Mouse (Mus musculus) liver, embryonic 14.5 days (tissue): ENCODE measurements at regions not wholly inside any gene's neighbourhood (a gene's known extent, or its start where the extent isn't known, plus 50 kb on each side); places are given as distances from the start of the nearest gene placed in this dataset.

ENCODE experiments used
- CTCF ChIP-seq: IDR thresholded peaks from 2 replicates; pipeline ENCODE4 v1.5.1; 2016; ENCODE audit warnings: antibody characterized with exemption, low read depth, control low read depth
- EP300 ChIP-seq: IDR thresholded peaks from 2 replicates; pipeline ENCODE4 v1.6.1; 2016; ENCODE audit warnings: antibody characterized with exemption, low read depth

DNA sequence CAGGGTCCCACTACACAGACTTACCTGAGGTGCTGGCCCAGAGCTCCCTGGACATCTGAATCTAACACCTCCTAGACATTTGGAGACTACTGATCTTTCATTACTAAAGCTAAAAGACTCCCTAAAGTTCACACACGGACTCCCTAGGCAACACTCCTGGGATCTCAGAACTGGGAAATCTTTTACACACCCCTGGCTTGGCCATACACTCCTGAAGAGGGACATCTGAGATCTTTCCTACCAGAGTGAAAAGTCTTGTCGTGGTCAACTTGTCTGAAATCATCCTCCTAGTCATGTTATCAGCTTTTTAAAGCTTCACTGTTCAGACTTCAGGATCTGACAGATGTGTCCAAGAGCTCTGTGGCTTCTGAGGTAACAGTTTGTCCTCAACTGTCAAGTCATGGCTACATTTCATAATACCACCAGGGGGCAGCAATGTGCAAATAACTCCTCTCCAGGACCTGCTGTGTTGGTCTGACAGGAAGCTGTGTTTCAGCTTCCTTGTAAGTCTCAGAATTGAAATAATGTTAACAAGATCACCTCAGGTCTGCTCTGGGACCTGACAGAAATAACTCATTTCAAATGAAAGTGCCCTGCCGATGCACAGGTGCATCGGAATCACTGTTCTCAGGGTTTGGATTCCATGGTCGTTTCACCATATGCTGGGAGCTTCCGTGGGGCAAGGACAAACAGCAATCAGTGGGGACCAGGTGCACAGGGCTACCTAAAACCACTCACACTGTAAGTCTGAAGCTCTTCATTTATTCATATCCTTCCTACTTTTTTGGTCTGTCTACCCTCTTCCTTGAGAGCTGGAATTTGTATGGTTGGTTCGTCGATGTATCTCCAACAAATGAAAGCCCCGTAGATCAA lies 92.3 kb upstream of the C1qtnf7 start:
- TF ChIP-seq CTCF (peak; percentile 72), EP300 (no peak)
